Mouse (Mus musculus) cerebellum, postnatal 4 days (tissue): ENCODE results near the gene Siah1a.

Experiments
- DNase-seq, 2 experiments: peaks; one replicate each; pipeline ENCODE4 v3.0.0; 2022; ENCODE audit warnings: low spot score in 2 of 2, mixed read lengths in 1 of 2

Gene Siah1a

GRCm38 (mm10) chr8:86702453-86702852, 43.3 kb downstream of the Siah1a start:
- DNase-seq, result no peak

GRCm38 (mm10) chr8:86699471-86699870, 46.3 kb downstream of the Siah1a start:
- DNase-seq, result no peak

- DNase-seq, result no peak
Observed at GRCm38 (mm10) chr8:86698811-86699421, 46.8 kb downstream of the Siah1a start.

GRCm38 (mm10) chr8:86695703-86696102, 50.0 kb downstream of the Siah1a start:
- DNase-seq, result no peak

- DNase-seq, result no peak
Observed at GRCm38 (mm10) chr8:86694011-86694410, 51.7 kb downstream of the Siah1a start.

- DNase-seq, result no peak
Observed at GRCm38 (mm10) chr8:86692107-86692506, 53.6 kb downstream of the Siah1a start.

- no peak for DNase-seq
Observed at GRCm38 (mm10) chr8:86686629-86687028, 59.1 kb downstream of the Siah1a start.
